Mouse (Mus musculus) neural tube, embryonic 13.5 days (tissue): Measurements from ENCODE around the gene Dennd4b. TPM values are rescaled to one million over a fixed set of nuclear protein-coding genes. Genes with fewer than 3 reads are reported as not detected.
A peak's percentile ranks its signal among the peaks of the same experiment; 100 is the strongest.
"Not testable (repeated sequence)": the region's sequence is repeated elsewhere in the genome, so short reads cannot be mapped to it uniquely, and the experiment has no call there.

Source experiments
- ATAC-seq: fragments of 200-750 bp; cut with Nextera tagmentation; 2 replicates; pipeline ENCODE4 v1.8.0; 2017; ENCODE audit warnings: low read depth, mild to moderate bottlenecking, moderate TSS enrichment, moderate library complexity
- H3K27ac ChIP-seq: fragments of 300-500 bp; sonication (generic); replicated peaks from 2 replicates; pipeline ENCODE4 v1.5.1; 2015; ENCODE audit warnings: moderate library complexity, mild to moderate bottlenecking, inconsistent platforms
- H3K27me3 ChIP-seq: fragments of 300-500 bp; sonication (generic); 2 replicates; pipeline ENCODE4 v1.6.1; 2015; ENCODE audit warnings: mild to moderate bottlenecking, inconsistent platforms
- H3K36me3 ChIP-seq: fragments of 300-500 bp; sonication (generic); 2 replicates; pipeline ENCODE4 v1.6.1; 2015; ENCODE audit warnings: mild to moderate bottlenecking, inconsistent platforms
- H3K4me1 ChIP-seq: fragments of 300-500 bp; sonication (generic); replicated peaks from 2 replicates; pipeline ENCODE4 v1.6.1; 2015; ENCODE audit warnings: inconsistent platforms
- H3K4me2 ChIP-seq: fragments of 300-500 bp; sonication (generic); 2 replicates; pipeline ENCODE4 v1.6.1; 2015; ENCODE audit warnings: inconsistent platforms, mild to moderate bottlenecking, moderate library complexity
- H3K4me3 ChIP-seq: fragments of 300-500 bp; sonication (generic); 2 replicates; pipeline ENCODE4 v1.5.1; 2015; ENCODE audit warnings: mild to moderate bottlenecking, inconsistent platforms
- H3K9ac ChIP-seq: fragments of 300-500 bp; sonication (generic); 2 replicates; pipeline ENCODE4 v1.6.1; 2015; ENCODE audit warnings: moderate library complexity, mild to moderate bottlenecking, inconsistent platforms
- H3K9me3 ChIP-seq: fragments of 300-500 bp; sonication (generic); 2 replicates; pipeline ENCODE4 v1.6.1; 2016; ENCODE audit warnings: inconsistent platforms
- WGBS: fragments of 180-500 bp; shearing (Covaris S2); methylation state at CpG from one replicate; pipeline ENCODE4 v1.1.7; 2015; 5-methylcytosine and 5-hydroxymethylcytosine counted together
- polyA plus RNA-seq: library from polyadenylated mRNA; unstranded; fragments of >200 nt; fragmentation: Nextera tagmentation; extraction: Ambion mirVana; gene quantifications from 2 replicates; pipeline ENCODE4 v1.2.1, GENCODE M21; 2015

Dennd4b gene
- polyA plus RNA-seq, 1 experiment from 2014 or later, result 5.9 TPM

DNA sequence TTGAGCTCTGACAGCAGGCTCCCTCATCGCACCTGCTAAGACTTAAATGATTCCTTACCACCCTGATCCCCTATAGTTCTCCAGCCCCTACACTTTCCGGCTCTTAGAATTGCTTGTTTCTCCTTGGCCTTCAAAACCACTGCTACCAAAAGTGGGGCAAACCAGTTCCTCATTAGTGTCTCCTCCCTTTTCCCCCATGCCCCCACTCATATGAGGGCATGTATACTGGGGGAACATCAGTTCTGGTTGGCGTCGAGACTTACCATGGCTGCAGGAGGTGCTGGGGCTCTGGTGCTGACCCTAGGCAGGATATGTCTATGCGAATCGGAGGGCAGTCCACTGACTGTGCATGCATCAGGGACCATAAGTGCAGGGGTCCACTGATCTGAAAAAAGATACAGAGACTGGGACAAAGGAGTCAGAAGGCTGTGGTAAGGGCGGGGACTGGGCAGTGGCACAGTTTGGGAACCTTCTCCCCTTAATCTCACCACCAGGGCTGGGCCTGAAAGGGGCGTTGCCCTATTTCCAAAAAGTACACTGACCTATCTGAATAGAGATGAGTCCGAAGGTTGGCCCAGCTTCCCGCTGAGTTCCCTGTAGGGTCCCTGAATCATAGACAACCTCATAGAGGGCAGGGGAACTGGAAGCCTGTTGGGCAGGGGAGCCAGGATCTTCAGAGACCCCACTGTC lies 23.2 kb upstream of the Dennd4b start:
- H3K4me2 ChIP-seq, result no peak overlapping the region
- WGBS, result 87% methylated on average over 10 of the region's 10 CpGs
- ATAC-seq, result no peak

GRCm38 (mm10) chr3:90242984-90243775 lies 21.8 kb upstream of the Dennd4b start, which contains the start of gene Creb3l4:
TSS of gene Creb3l4 (minus strand) at chr3:90243512.
- Histone ChIP-seq H3K4me3 (peak within 1 kb of the TSS; percentile 37), H3K9ac (peak within 1 kb of the TSS; percentile 58), H3K9me3 (no peaks in the 10 kb centered on the region), H3K27me3 (no peaks in the 10 kb centered on the region), H3K4me1 (peaks cover 18% of the 10 kb centered on the region), H3K36me3 (no peaks in the 10 kb centered on the region), H3K4me2 (peak within 1 kb of the TSS; percentile 70), H3K27ac (0 out of 2 replicates have a peak within 1 kb of the TSS, but pooled peaks have one; percentile 24)
- ATAC-seq, result peak; percentile 54
- 2% methylated on average over 19 of the region's 19 CpGs for WGBS

More for the DNA sequence above, 23.2 kb upstream of the Dennd4b start:
- Histone ChIP-seq H3K36me3 (peaks cover 2% of the 10 kb centered on the region), H3K9ac (no peak overlapping the region), H3K4me1 (peaks cover 14% of the 10 kb centered on the region), H3K27ac (no peak overlapping the region), H3K9me3 (no peaks in the 10 kb centered on the region), H3K27me3 (no peaks in the 10 kb centered on the region), H3K4me3 (no peak overlapping the region)

- no peak for ATAC-seq
- Histone ChIP-seq H3K4me1 (peaks cover 31% of the 10 kb centered on the region), H3K36me3 (no peaks in the 10 kb centered on the region), H3K27ac (no peak overlapping the region), H3K4me2 (no peak overlapping the region), H3K9me3 (no peaks in the 10 kb centered on the region), H3K27me3 (no peaks in the 10 kb centered on the region), H3K4me3 (no peak overlapping the region), H3K9ac (no peak overlapping the region)
- 71% methylated on average over 2 of the region's 2 CpGs for WGBS
Measured at GRCm38 (mm10) chr3:90245406-90245805, 19.6 kb upstream of the Dennd4b start.

GRCm38 (mm10) chr3:90247630-90247959 lies 17.4 kb upstream of the Dennd4b start:
- H3K9me3 ChIP-seq, result no peaks in the 10 kb centered on the region
- H3K27me3 ChIP-seq, result no peaks in the 10 kb centered on the region
- peaks cover 30% of the 10 kb centered on the region for H3K4me1 ChIP-seq
- H3K36me3 ChIP-seq, result peaks cover 13% of the 10 kb centered on the region
- peak overlapping the region; percentile 91 for H3K27ac ChIP-seq
- peak overlapping the region; percentile 74 for H3K4me2 ChIP-seq
- H3K9ac ChIP-seq, result peak overlapping the region; percentile 77
- peak overlapping the region; percentile 67 for H3K4me3 ChIP-seq
- 2% methylated on average over 3 of the region's 3 CpGs for WGBS
- ATAC-seq, result peak; percentile 34

DNA sequence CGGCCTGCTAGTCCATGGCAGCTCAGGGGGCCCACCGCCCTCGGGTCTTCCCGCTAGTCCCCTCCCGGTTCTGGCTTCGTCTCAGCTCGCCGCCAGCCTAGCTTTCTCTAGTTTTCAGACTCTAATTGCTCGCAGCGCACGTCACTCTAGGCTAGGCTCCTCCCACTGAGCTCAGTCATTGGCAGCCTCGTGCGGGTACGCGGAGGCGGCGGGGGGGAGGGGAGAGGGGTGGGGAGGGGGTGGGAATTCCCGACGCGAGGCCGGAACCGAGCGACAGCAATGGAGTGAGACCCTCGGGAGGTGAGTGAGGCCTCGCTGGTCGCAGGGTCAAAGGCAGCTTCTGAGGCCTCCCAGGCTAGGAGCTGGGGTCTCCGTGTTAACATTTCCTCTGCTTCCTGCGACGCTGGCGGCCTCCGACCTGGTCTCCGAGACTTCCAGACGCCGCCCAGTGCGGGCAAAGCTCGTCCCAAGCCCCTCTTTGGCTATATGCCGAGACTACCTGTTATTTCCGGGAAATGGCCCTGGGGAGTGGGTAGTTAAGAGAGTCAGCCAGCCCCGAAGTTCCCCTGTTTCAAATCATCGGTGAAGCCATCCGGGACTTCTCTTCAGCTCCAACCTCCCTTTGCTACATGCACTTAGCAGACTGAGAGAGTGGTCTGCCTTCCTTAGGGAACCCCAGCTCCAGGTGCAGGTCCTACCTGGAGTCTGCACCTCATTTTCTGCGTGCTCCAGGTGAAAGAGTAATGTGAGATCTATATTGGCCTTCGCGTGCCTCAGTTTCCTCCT lies 16.8 kb upstream of the Dennd4b start, which contains the start of gene Slc39a1:
Gene Slc39a1, plus strand, starts transcription at position 213 of the 786 bp plus-strand sequence.
- Histone ChIP-seq H3K4me2 (peak within 1 kb of the TSS; percentile 74), H3K9ac (peak within 1 kb of the TSS; percentile 77), H3K36me3 (peaks cover 13% of the 10 kb centered on the region), H3K4me1 (peaks cover 25% of the 10 kb centered on the region), H3K4me3 (peak within 1 kb of the TSS; percentile 67), H3K27me3 (no peaks in the 10 kb centered on the region), H3K9me3 (no peaks in the 10 kb centered on the region), H3K27ac (peak within 1 kb of the TSS; percentile 91)
- WGBS, result under 1% methylated on average over 44 of the region's 44 CpGs
- ATAC-seq, result peak; percentile 95

DNA sequence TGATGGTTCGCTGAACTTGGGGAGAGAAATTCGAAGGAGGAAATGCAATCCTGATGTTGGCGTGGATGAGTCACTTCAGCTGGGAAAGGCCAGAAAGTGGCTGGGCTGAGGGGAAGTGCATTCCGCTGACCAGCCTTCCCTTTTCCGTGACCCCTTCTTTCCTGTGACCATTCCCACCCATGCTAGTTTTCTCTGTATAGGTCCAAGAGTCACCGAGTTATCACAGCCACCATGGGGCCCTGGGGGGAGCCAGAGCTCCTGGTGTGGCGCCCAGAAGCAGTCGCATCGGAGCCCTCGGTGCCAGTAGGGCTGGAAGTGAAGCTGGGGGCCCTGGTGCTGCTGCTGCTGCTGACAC lies 16.3 kb upstream of the Dennd4b start:
- Histone ChIP-seq H3K4me2 (peak overlapping the region; percentile 74), H3K27ac (peak overlapping the region; percentile 86), H3K4me1 (peaks cover 25% of the 10 kb centered on the region), H3K36me3 (peaks cover 13% of the 10 kb centered on the region), H3K9me3 (no peaks in the 10 kb centered on the region), H3K9ac (peak overlapping the region; percentile 77), H3K27me3 (no peaks in the 10 kb centered on the region), H3K4me3 (peak overlapping the region; percentile 67)
- WGBS, result 10% methylated on average over 10 of the region's 10 CpGs
- no peak for ATAC-seq

- H3K4me1 ChIP-seq, result peaks cover 35% of the 10 kb centered on the region
- no peak for ATAC-seq
- H3K9ac ChIP-seq, result no peak overlapping the region
- no peak overlapping the region for H3K4me2 ChIP-seq
- WGBS, result 78% methylated on average over 6 of the region's 6 CpGs
- H3K27ac ChIP-seq, result no peak overlapping the region
- H3K27me3 ChIP-seq, result no peaks in the 10 kb centered on the region
- no peak overlapping the region for H3K4me3 ChIP-seq
- no peaks in the 10 kb centered on the region for H3K9me3 ChIP-seq
- H3K36me3 ChIP-seq, result peaks cover 13% of the 10 kb centered on the region
Measured at GRCm38 (mm10) chr3:90250791-90251190, 14.2 kb upstream of the Dennd4b start.

- not testable (repeated sequence) for H3K4me3 ChIP-seq, H3K9me3 ChIP-seq, H3K27ac ChIP-seq, ATAC-seq, H3K27me3 ChIP-seq, H3K9ac ChIP-seq, H3K4me2 ChIP-seq
- Histone ChIP-seq H3K4me1 (peaks cover 45% of the 10 kb centered on the region), H3K36me3 (peaks cover 13% of the 10 kb centered on the region)
- WGBS, result 91% methylated on average over 11 of the region's 12 CpGs
Measured at GRCm38 (mm10) chr3:90251731-90252226, 13.2 kb upstream of the Dennd4b start.

DNA sequence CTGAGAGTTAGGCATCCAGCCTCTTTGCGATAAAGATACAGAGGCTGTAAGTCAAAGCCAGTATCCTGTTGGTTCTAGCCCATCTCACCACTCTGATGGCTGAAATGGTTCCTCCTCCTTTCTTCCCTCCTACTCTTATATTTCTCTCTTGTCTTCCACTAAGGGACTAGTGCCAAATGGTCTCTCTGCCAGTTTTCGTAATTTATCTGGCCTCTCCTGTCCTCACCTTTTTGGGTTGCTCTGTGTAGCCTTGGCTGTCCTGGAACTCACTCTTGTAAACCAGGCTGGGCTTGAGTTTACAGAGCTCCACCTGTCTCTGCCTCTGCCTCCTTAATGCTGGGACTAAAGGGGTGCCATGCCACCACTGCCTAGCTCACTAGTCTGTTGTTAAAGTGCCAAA lies 12.3 kb upstream of the Dennd4b start:
- not testable (repeated sequence) for H3K4me3 ChIP-seq, H3K27ac ChIP-seq, H3K9ac ChIP-seq, H3K4me2 ChIP-seq, H3K27me3 ChIP-seq, H3K9me3 ChIP-seq, ATAC-seq
- 91% methylated on average over 2 of the region's 2 CpGs for whole genome bisulfite sequencing
- H3K4me1 ChIP-seq, result peaks cover 42% of the 10 kb centered on the region
- peaks cover 20% of the 10 kb centered on the region for H3K36me3 ChIP-seq

DNA sequence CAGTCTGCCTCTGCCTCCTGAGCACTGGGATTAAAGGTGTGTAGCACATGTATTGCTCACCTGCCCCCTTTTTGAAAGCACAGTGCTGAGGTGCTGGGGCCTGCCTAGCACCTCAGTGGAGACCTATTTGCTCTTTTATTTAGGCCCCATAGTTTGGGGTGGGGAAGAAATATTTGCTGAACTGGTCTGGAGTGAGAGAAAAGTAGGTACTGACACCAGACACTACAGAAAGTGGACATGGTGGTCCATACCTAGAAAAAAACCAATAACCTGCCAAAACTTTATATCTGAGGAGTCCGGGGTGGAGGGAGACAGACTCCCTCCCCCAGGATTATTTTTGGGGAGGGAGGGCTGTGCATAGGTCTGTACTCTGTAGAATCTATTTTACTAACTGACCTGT lies 11.8 kb upstream of the Dennd4b start:
- 72% methylated on average over 1 of the region's 1 CpGs for WGBS
- peaks cover 25% of the 10 kb centered on the region for H3K36me3 ChIP-seq
- H3K9ac ChIP-seq, result peak overlapping the region; percentile 94
- ATAC-seq, result peak; percentile 1
- H3K9me3 ChIP-seq, H3K27ac ChIP-seq, H3K27me3 ChIP-seq: not testable (repeated sequence)
- peak overlapping the region; percentile 53 for H3K4me2 ChIP-seq
- peak overlapping the region; percentile 91; the same call in 1 of the 2 replicates for H3K4me3 ChIP-seq
- peaks cover 41% of the 10 kb centered on the region for H3K4me1 ChIP-seq

DNA sequence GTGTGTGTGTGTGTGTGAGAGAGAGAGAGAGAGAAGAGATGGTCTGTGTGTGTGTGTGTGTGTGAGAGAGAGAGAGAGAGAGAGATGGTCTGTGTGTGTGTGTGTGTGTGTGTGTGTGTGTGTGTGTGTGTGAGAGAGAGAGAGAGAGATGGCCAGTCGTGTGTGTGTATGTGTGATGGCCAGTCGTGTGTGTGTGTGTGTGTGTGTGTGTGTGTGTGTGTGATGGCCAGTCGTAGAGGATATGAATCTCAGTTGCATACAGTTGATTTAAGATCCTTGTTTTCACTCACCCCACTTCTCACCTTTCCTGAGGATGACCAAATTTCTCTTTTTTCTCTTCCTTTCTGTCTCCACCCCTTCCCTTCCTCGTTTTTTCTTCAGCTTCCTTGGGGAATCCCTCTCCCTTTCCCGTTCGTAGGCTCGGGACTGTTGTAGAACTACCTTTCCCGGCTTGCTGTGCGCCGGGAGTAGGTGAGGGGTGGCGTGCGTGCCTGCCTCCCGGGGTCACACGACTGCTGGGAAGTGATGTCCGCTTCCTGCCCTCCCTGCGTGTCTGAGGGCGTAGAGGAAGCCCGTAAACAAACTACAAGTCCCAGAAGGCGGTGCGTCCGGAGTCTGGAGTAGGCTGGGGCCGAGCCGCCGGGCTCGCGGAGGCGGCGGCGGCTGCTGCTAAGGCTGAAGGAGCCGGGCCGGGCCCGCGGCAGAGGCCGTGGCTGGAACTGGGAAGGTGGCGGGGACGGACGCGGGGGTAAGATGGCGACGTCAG lies 11.1 kb upstream of the Dennd4b start, which contains the start of gene Crtc2:
Gene Crtc2, plus strand, starts transcription at position 511 of the 766 bp plus-strand sequence.
- 1% methylated on average over 40 of the region's 40 CpGs for WGBS
- peak within 1 kb of the TSS; percentile 94 for H3K9ac ChIP-seq
- peak within 1 kb of the TSS; percentile 88 for H3K27ac ChIP-seq
- H3K9me3 ChIP-seq, result no peaks in the 10 kb centered on the region
- no peaks in the 10 kb centered on the region for H3K27me3 ChIP-seq
- peaks cover 32% of the 10 kb centered on the region for H3K36me3 ChIP-seq
- H3K4me2 ChIP-seq, result peak within 1 kb of the TSS; percentile 91
- peak; percentile 97 for ATAC-seq
- peaks cover 36% of the 10 kb centered on the region for H3K4me1 ChIP-seq
- H3K4me3 ChIP-seq, result peak within 1 kb of the TSS; percentile 91
